Mouse (Mus musculus): ENCODE measurements around the gene Plekha6. TPM values are rescaled to one million over a fixed set of nuclear protein-coding genes. Genes with fewer than 3 reads are reported as not detected.

Gene Plekha6
- polyA plus RNA-seq, 2 experiments = 0.81 to 2.1 TPM

DNA sequence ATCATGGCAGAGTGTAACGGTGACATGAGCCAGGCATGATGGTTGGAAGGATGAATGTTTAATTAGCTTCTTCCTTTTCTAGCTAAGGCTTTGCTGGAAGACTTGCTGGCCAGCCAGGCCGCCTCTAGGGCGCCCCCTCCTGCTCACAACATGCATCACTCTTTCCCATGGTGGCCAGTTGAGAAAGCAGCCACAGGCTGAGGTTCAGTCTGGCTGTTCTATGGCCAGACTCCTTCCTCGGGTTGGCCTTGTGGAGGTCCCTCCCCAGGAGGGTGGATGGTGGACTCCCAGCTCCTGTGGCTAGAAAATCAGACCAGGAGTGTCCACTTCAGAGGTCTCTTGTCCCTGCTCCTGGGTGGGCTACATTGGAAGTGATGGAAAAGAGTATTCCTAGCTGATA is 142.8 kb downstream of the Plekha6 start:
- no peaks in the 10 kb centered on the region; a peak in 1 of 4 replicates for H3K4me1 ChIP-seq (replicated peaks; ENCODE audit: control insufficient read depth in 2 of 2, insufficient read depth in 2 of 2, low read length in 1 of 2)
- ATAC-seq (ENCODE audit: insufficient read depth) = no peak
- H3K36me3 ChIP-seq (replicated peaks; ENCODE audit: control insufficient read depth, insufficient read depth, low read depth) = no peaks in the 10 kb centered on the region
- H3K9me3 ChIP-seq (ENCODE audit: control insufficient read depth, low read length) = no peaks in the 10 kb centered on the region
- 8% methylated on average over 4 of the region's 4 CpGs for WGBS (ENCODE audit: insufficient replicate concordance)
- H3K27ac ChIP-seq = no peak overlapping the region
- no peaks in the 10 kb centered on the region for H3K27me3 ChIP-seq (ENCODE audit: control insufficient read depth, insufficient read depth, low read length)
- TF ChIP-seq CTCF (IDR thresholded peaks at IDR 0.05; ENCODE audit: low read depth) = peak; percentile 89
- no peak for TF ChIP-seq EP300 (IDR thresholded peaks at IDR 0.05; ENCODE audit: low read depth)
- H3K4me2 ChIP-seq (ENCODE audit: low read depth) = no peak overlapping the region
- DNase-seq (ENCODE audit: low read depth in 3 of 3, low spot score in 3 of 3) = peak in 1 of 3 experiments; percentile 11
- H3K9ac ChIP-seq (replicated peaks) = no peak overlapping the region
- H3K4me3 ChIP-seq (ENCODE audit: insufficient read depth in 1 of 2, low read depth in 2 of 2, low read length in 2 of 2) = no peak overlapping the region

DNA sequence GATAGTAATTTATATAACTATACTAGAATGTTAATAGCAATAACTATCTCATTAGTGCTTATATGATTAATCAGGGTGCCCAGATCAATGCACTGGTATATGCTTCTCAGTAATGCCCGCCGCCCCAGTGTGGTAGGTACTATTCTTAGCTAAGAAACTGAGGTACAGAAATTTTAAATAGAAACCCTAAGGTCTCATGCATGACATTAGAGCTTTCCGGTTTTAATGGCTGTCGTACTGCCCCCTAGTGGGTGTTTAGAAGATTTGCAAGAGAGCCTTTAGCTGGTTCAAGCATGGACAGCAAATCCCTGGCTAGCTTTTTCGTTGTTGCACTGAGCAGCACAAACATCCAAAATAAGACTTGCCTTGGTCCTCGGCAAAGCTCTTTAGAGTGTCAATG is 143.3 kb downstream of the Plekha6 start:
- Histone ChIP-seq H3K27me3 (ENCODE audit: control insufficient read depth, insufficient read depth, low read length) (no peaks in the 10 kb centered on the region), H3K27ac (no peak overlapping the region), H3K4me1 (replicated peaks; ENCODE audit: control insufficient read depth in 2 of 2, insufficient read depth in 2 of 2, low read length in 1 of 2) (no peaks in the 10 kb centered on the region), H3K4me2 (ENCODE audit: low read depth) (no peak overlapping the region), H3K36me3 (replicated peaks; ENCODE audit: control insufficient read depth, insufficient read depth, low read depth) (no peaks in the 10 kb centered on the region), H3K9me3 (ENCODE audit: control insufficient read depth, low read length) (no peaks in the 10 kb centered on the region), H3K4me3 (ENCODE audit: insufficient read depth in 1 of 2, low read depth in 2 of 2, low read length in 2 of 2) (no peak overlapping the region), H3K9ac (replicated peaks) (no peak overlapping the region)
- 10% methylated on average over 6 of the region's 6 CpGs for WGBS (ENCODE audit: insufficient replicate concordance)
- no peak for ATAC-seq (ENCODE audit: insufficient read depth)
- DNase-seq (ENCODE audit: low read depth in 3 of 3, low spot score in 3 of 3) = peak; percentile 28 to 37 (median 36)
- TF ChIP-seq EP300 (IDR thresholded peaks at IDR 0.05; ENCODE audit: low read depth) (no peak), CTCF (IDR thresholded peaks at IDR 0.05; ENCODE audit: low read depth) (peak; percentile 69)

DNA sequence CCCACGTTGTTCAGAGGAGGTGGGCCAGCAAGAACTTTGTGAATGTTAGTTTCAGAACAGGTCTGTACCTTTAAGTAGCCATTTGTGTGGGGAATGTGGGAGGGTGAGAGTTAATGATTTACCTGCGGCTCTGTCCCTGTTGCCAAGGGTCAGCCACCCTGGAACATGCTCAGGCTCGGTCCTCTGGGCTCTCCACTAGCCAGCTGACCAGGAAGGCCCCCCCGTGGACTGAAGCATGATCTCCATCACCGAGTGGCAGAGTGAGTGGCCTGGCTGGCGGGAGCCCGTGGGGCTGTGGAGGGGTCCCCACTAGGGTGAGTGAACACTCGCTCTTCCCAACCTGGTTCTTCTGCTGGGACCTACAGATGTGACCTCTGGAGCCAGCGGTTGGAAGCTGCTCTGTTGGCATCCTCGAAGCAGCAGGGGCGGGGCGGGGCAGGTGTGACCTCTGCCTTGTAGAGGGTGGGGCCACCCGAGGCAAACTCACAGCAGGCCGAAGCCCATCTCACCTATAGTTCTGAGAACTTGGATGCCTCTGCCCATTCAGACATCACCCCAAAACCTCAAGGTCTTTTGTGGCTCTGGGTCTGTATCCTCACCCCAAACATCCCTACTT is 145.8 kb downstream of the Plekha6 start, which contains the start of gene Golt1a:
TSS of gene Golt1a (plus strand) at position 149 of the 616 bp plus-strand sequence.
- Histone ChIP-seq H3K27ac (no peak within 1 kb of the TSS), H3K9ac (replicated peaks) (no peak within 1 kb of the TSS), H3K36me3 (replicated peaks; ENCODE audit: control insufficient read depth, insufficient read depth, low read depth) (no peaks in the 10 kb centered on the region), H3K4me1 (replicated peaks; ENCODE audit: control insufficient read depth in 2 of 2, insufficient read depth in 2 of 2, low read length in 1 of 2) (no peaks in the 10 kb centered on the region), H3K4me3 (ENCODE audit: insufficient read depth in 1 of 2, low read depth in 2 of 2, low read length in 2 of 2) (peak within 1 kb of the TSS; percentile 18 to 28), H3K4me2 (ENCODE audit: low read depth) (peak within 1 kb of the TSS; percentile 42), H3K9me3 (ENCODE audit: control insufficient read depth, low read length) (no peaks in the 10 kb centered on the region), H3K27me3 (ENCODE audit: control insufficient read depth, insufficient read depth, low read length) (no peaks in the 10 kb centered on the region)
- 50% methylated on average over 14 of the region's 14 CpGs for WGBS (ENCODE audit: insufficient replicate concordance)
- DNase-seq (ENCODE audit: low read depth in 3 of 3, low spot score in 3 of 3) (peak; percentile 7 to 34 (median 28)), ATAC-seq (ENCODE audit: insufficient read depth) (peak; percentile 68)
- no peak for TF ChIP-seq CTCF (IDR thresholded peaks at IDR 0.05; ENCODE audit: low read depth)
- TF ChIP-seq EP300 (IDR thresholded peaks at IDR 0.05; ENCODE audit: low read depth) = no peak

DNA sequence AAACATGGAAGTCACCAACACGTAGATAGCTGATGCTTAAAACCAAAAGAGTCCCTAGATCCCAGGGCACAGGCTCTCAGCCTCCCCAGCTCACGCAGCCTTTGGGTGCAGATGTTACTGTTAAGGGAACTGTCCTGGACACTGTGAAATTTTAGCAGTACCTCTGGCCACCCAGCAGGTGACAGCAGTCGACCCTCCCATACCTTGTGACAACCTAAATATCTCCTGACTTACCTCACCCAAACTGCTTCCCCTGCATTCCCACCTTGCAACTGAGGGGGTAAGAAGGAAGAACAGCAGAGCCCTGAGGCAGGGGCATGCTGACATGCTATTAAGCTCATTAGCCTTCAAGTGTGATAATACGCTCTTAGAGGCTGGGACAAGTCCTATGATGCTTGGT is 147.2 kb downstream of the Plekha6 start:
- no peaks in the 10 kb centered on the region for H3K9me3 ChIP-seq (ENCODE audit: control insufficient read depth, low read length)
- no peak overlapping the region for H3K4me2 ChIP-seq (ENCODE audit: low read depth)
- ATAC-seq (ENCODE audit: insufficient read depth) = no peak
- peak; percentile 45 for TF ChIP-seq CTCF (IDR thresholded peaks at IDR 0.05; ENCODE audit: low read depth)
- no peak for TF ChIP-seq EP300 (IDR thresholded peaks at IDR 0.05; ENCODE audit: low read depth)
- WGBS (ENCODE audit: insufficient replicate concordance) = 50% methylated on average over 4 of the region's 4 CpGs
- no peak for DNase-seq (ENCODE audit: low read depth in 3 of 3, low spot score in 3 of 3)
- H3K36me3 ChIP-seq (replicated peaks; ENCODE audit: control insufficient read depth, insufficient read depth, low read depth) = no peaks in the 10 kb centered on the region
- no peaks in the 10 kb centered on the region for H3K27me3 ChIP-seq (ENCODE audit: control insufficient read depth, insufficient read depth, low read length)
- H3K27ac ChIP-seq = no peak overlapping the region
- no peak overlapping the region for H3K9ac ChIP-seq (replicated peaks)
- no peaks in the 10 kb centered on the region for H3K4me1 ChIP-seq (replicated peaks; ENCODE audit: control insufficient read depth in 2 of 2, insufficient read depth in 2 of 2, low read length in 1 of 2)
- H3K4me3 ChIP-seq (ENCODE audit: insufficient read depth in 1 of 2, low read depth in 2 of 2, low read length in 2 of 2) = no peak overlapping the region

DNA sequence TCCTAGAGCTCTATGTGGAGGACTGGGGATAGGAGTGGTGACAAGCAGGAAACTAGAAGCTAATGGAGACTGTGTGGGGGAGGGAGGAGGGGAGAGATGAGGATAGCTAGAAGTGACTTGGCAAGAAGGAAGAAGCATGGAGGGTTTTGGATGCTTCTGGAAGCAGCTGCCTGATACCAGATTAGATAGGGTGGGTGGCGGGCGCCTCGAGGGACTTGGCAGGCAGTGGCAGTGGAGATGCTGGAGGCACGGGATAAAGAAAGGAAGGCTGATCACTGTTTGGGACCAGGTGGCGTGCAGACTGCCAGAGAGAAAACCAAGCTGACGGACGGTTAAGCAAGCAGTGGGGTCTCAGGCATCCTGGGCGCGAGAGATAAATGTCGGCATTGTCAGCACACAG is 147.9 kb downstream of the Plekha6 start:
- Histone ChIP-seq H3K9me3 (ENCODE audit: control insufficient read depth, low read length) (no peaks in the 10 kb centered on the region), H3K9ac (replicated peaks) (no peak overlapping the region), H3K36me3 (replicated peaks; ENCODE audit: control insufficient read depth, insufficient read depth, low read depth) (no peaks in the 10 kb centered on the region), H3K27ac (no peak overlapping the region), H3K4me3 (ENCODE audit: insufficient read depth in 1 of 2, low read depth in 2 of 2, low read length in 2 of 2) (no peak overlapping the region), H3K4me1 (replicated peaks; ENCODE audit: control insufficient read depth in 2 of 2, insufficient read depth in 2 of 2, low read length in 1 of 2) (no peaks in the 10 kb centered on the region), H3K4me2 (ENCODE audit: low read depth) (no peak overlapping the region), H3K27me3 (ENCODE audit: control insufficient read depth, insufficient read depth, low read length) (no peaks in the 10 kb centered on the region)
- no peak for TF ChIP-seq CTCF (IDR thresholded peaks at IDR 0.05; ENCODE audit: low read depth)
- TF ChIP-seq EP300 (IDR thresholded peaks at IDR 0.05; ENCODE audit: low read depth) = no peak
- WGBS (ENCODE audit: insufficient replicate concordance) = 9% methylated on average over 10 of the region's 10 CpGs
- ATAC-seq (ENCODE audit: insufficient read depth) = no peak
- DNase-seq (ENCODE audit: low read depth in 3 of 3, low spot score in 3 of 3) = no peak
